Mouse (Mus musculus) ZHBTc4 (cell line): ENCODE measurements around the gene Nr2e1.

Experiments used
- DNase-seq: peaks from one replicate; pipeline ENCODE4 v3.0.0-alpha.2; 2011; ENCODE audit warnings: low read depth, low spot score

Nr2e1 gene

DNA sequence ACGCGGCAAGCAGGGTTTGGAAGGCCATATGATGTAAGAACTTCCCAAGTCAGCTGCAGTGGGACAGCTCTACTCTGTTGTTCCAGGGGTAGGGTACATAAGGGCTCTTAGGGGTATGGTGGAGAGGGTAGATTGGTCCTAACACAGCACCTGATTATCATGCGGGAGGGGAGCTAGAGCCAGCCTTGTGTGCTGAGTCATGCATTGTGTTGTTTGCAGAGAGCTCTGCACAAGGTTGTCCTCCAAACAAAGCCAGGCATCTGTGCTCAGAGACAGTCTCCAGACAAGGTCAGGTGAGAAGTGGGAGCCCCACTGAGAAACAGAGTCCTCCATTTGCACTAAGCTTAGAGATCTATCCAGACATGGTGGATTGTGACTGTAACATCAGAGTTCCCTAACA is 36.9 kb downstream of the Nr2e1 start:
- DNase-seq = peak; percentile 35

DNA sequence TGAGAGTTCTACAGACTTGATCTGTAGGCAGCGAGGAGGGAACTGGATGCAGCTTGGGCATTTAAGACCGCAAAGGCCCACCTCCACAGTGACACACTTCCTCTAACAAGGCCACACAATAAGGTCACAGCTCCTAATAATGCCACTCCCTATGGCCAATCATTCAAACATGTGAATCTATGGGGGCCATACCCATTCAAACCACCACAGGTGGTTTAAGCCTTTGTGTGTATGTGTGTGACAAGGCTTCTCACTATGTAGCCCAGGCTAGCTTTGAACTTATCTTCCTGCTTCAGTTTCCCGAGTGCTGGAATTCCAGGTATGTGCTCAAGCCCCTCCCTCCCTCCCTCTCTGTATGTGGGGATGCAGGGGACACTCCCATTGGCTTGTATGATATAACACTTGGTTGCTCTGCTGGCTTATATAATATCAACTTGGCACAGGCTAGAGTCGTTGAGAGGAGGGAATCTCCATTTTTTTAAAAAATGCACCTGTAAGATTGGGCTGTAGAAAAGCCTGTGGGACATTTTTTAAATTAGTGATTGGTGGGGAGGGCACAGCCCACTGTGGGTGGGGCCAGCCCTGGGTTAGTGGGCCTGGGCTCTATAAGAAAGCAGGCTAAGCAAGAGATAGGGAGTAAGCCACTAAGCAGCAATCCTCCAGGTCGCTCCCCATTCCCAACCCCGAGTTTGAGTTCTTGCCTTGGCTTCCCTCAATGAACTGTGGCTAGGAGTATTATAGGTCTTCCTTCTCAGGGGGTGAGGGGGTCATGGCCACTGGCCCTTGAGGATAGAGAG is 37.5 kb downstream of the Nr2e1 start:
- DNase-seq = peak; percentile 45

DNA sequence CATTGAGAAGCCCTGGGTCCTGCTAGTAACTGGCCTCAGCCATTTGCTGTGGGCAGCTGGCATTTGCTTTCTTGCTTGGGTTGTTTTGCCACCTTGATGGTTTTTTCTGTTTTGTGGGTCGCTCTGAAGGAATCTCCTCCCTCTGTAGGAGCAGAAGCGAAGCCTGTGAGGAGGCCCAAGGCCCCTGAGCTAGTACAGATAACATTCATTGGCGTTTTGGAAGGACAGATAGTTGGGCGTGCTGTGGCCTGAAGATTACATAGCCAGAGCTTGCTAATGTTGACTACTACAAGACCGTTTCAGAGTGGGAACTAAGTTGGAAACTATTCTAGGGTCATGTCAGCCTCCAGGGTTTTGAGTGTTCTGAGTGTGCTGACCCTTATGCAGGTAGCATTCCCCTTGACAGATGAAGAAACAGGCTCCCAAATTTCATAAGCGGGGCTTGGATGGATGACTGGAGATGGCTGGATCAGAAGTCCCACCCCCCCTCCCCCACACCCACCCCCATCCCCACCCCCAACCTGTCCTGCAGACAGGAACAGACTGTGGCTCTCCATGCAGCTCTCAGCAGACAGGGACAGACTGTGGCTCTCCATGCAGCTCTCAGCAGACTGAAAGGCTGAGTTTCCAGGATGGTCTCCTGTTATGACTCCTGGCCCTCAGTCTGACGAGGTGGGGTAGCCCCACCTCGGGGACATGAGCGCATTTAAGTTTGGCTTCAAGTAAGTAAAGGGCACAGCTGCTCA is 45.7 kb downstream of the Nr2e1 start:
- no peak for DNase-seq

DNA sequence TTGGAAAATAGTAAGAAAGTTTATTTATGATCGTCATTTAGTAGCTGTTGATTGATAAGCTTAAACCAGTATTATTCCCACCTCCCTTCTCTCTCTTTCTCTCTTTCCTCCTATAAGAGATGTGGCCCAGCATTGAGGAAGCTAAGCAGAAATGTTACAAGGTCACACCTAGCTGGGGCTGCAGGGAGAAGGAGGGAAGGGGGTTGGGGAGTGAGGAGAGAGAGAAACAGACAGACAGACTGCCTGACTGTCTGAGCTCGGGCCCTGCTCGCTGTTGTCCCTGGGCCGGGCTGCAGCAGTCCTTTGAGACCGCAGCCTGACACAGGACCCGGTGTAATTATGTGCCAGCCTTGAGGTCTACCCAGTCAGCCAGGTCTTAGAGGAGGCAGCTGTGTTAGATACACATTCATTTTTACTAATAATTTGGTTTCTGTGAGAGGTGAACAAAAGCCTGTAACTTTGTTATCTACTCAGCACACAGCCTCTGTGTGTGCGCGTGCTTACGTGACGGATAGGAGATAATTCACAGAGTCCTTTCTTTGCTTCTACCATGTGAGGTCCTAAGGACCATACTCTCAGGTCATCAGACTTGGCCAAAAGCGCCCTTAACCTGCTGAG is 49.5 kb downstream of the Nr2e1 start:
- DNase-seq = no peak

DNA sequence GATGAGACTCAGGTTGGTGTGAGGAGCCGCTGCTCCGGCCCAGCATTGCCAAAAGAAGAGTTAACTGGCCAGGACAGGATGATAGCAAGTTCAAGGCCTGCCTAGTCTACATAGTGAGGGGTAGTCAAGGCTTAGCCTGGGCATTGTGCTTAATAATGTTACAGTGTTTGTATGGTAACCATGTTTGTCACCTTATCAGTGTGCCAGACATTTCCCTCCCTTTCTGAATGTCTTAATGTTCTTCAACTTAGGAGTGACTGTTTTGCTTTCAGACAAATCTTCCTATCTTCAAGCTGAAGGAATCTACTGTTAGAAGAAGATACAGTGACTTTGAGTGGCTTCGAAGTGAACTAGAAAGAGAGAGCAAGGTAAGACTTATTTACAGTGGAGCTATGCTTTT is 57.8 kb downstream of the Nr2e1 start:
- DNase-seq = no peak

DNA sequence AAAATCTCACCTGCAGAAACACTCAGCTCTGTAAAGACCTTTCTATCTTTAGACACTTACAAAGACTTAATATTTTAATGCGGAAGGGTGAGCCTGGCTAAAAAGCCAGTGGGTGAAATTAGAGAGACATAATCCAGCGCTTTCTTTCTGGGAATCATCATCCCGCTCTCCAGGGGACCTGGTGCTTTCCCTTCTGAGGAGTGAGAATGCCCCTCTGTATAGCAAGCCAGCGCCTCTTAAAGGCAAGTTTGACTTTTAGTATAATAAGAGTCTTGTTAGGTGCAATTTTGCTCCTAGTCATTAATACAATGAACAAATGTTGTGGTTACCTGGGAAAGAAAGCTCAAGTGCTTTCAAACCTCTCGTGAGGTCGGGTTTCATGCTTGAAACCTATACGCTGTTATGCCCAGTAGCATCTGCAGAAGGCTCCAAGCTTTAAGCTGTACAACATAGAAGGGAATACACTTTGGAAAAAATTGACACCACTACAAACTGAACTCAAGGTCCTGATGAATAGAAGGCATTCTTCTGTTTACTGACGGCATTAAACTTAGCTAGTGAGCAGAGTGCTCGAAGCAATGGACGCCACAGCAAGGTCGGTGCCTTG is 59.8 kb downstream of the Nr2e1 start:
- DNase-seq = no peak

DNA sequence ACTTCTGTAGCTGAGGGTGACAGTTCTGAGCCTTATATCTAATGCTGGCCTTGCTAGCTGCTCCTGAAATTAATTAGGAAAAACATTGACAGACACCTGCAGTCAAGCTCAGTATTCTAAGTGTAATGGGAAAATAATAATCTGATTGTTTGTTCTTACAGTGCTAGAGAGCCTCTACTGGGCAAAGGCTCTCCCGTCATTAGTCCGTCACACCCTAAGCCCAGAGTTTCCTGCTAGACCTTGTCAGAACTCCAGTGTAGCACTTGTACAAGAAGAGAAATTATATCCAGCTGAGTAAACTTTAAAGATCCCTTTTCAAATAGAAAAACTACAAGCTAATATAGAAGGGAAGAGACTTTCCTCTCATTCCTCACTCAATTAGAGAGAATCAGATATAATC is 60.5 kb downstream of the Nr2e1 start:
- DNase-seq = no peak

DNA sequence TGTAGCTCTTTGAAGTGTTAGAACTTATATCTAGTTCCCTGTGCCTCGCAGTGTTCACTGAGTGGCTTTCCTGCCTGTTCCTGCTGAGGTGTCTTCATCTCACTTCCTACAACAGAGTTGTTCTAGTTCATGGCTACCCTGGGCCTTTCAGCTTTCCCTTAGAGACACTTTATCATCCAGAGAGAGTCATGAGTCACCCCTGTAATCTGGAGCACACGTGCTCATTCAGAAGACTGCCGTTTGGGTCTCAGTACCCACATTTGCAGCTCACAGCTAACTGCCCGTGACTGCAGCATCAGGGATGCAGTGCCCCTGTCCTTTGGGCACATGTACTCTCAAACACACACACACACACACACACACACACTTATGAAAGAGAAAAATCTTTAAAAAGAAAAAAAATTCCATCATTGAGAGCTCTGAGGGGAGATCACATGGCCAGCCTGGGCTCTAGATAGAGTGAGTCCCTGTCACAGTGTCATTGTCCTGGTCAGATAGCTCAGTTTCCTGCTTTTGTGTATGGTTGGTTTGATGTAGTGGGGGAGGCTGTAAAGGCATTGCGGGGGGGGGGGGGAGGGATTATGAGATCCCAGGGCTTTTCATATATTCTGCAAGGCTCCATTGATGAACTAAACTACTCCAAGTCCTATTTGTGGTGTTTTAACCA is 62.0 kb downstream of the Nr2e1 start:
- DNase-seq = no peak

DNA sequence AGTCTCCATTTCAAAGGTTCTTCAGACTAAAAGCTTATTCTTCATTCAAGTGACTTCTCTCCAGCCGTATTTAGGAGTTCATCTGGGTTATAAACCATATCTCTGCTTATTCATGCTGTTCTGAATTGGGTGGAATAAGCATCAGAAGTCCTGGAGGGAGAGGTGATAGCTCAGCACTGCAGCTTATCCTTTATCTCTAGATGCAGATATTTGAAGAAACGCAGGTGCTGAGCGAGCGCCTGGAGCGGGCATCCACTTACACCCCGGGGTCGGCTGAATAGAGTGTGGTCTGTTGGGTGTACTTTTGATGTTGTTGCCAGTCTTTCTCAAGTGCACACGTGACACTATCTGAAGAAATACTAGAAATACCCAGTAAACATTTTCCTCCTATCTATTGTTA is 65.1 kb downstream of the Nr2e1 start:
- DNase-seq = no peak

DNA sequence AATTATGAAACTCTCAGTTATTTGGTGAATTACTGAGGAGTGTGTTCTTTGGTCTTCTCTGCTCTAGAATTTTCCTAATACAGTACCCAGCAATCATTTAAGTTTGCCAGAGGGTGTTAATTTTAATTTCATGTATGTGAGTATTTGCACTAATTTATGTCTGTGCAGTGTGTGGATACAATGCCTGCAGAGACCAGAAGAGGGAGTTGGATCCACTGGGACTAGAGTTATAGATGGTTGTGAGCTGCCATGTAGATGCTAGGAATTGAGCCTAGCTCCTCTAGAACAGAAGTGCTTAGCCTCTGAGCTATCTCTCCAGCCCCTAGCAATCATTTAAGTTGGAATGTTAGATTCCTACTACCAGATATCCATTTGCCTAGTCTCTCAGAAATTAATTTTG is 69.3 kb downstream of the Nr2e1 start:
- no peak for DNase-seq
